Mouse (Mus musculus) left cerebral cortex, adult 6 months (tissue): ENCODE results near the gene Cd37. TPM values are rescaled to one million over a fixed set of nuclear protein-coding genes. Genes with fewer than 3 reads are reported as not detected.

Source experiments
- long read RNA-seq, 2 experiments: library from polyadenylated mRNA; unstranded; transcript quantifications; one replicate each; pipeline ENCODE4 v2.0.0; 2019 to 2020
- polyA plus RNA-seq: library from polyadenylated mRNA; unstranded; fragments of <200 nt; fragmentation: Nextera tagmentation; gene quantifications from 2 replicates; pipeline ENCODE4 v1.2.3, GENCODE M21; 2021

Cd37 gene
- polyA plus RNA-seq: 9.9 and 10.6 TPM in 2 replicates
- long read RNA-seq, experiment 1, transcript Cd37-204 (6 exons, 2,541 nt): major isoform, 6 of 16 reads
- long read RNA-seq, experiment 1, transcript Cd37-202 (8 exons, 1,227 nt): major isoform, 6 of 16 reads
- long read RNA-seq, experiment 1, partial matches to known transcripts: 1 of 16 reads
- long read RNA-seq, experiment 1, other reads (novel, unspliced or antisense): 1 of 16 reads
- long read RNA-seq, experiment 2, partial matches to known transcripts: 1 of 5 reads
- long read RNA-seq, experiment 2, other reads (novel, unspliced or antisense): 0 of 5 reads

GRCm38 (mm10) chr7:45238723-45239496 lies at the start of gene Cd37:
TSS of gene Cd37 (minus strand) at chr7:45239115.

DNA sequence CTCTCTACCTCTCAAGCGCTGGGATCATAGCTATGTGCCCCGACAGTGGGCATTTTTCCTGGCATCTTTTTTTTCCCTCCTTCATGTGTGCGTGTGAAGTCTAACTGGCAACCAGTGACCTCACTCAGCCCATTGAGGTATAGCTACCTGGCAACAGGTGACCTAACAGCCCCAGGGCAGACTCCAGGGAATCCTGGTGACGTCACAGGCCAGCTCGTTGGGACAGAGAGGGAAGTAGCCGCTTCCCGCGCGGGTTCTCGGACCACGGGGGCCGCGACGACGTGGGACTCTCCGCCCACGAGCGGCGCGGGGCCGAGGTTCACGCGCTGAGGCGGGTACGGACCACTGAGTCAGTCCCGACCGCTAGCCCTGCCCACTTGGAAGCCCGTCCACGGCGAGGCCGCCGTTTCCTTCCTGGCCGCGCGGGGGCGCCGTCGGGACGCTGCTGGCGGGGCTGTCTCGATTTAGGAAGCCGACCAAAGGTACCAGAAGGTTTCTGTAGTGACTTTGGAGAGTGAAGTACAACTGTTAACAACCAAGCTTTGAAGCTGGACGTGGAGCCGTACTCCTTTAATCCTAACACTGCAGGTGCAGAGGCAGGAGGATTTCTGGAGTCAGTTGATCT lies 38.3 kb upstream of the Cd37 start, which contains the start of gene Slc6a21:
TSS of gene Slc6a21 (plus strand) at position 378 of the 625 bp plus-strand sequence.

DNA sequence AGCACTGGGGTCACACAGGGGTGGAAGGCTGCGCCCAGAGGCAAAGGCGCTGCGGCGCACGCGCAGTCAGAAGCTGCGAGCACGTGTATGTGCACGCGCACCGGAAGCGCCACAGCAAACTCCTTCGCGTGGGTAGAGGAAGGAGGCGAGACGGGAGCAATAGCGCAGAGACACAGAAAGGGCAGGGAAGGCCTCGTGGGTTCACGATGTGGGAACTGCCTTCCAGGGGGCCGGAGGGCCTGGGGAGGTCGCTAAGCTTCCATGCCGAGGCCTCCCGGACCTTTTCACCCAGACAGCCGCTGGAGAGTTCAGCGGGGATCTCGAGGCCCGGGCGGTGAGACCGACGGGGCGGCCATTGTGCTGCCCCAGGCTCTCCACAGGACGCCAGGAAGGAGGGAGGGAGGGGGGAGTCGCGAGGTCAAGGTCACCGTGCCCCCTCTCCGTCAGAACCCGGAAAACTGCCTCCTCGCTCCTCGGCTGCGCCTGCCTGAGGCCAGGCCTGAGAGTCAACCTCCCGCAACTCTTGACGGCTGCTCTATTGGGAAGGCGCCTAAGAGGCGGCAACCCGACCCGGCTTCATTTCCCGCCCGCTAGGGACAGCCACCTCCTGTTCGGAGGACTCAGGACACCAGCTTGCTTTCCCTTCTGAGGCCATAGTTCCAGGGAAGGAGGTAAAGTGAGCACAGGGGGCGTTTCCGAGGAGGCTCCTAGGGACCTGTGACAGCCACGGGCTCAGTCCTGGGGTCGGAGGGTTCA lies 1.9 kb upstream of the Cd37 start, which contains the start of gene Slc6a16:
TSS of gene Slc6a16 (plus strand) at position 453 of the 756 bp plus-strand sequence.

DNA sequence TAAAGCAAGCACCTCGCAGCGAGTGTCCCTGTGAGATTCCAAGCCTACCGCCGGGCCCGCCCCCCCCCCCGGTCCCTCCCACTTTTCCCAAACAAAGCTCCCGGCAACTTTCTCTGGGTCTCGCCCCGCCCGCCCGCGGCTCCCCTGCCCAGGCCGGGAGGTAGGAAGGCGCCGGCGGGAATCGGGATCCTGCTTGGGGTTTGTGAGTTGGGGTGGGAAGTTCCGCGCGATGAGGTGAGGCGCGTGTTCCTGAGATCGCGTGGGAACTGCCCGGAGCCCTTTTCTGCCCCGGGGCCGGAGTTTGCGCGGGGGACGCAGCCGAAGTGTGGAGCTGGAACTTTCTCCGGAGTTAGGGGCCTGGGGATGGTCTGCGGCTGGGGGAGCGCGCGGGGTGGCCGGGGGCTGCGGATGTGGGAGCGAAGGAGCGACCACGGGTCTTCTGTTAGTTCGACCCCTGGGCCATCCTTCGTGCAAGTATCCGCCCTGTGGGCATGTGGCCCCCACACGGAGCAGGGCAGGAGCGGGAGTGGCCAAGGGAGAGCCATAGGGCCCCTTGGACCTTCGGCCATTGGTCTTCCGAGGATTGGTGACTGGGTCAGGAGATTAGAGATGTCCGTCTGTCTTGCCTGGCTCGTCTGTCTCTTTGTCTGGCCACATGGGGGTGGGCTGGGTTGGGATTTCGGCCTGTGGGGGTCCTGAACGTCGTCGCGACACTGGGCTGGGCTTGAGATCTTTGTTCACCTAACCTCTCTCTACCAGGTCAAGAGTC lies 23.1 kb downstream of the Cd37 start, which contains the start of gene Tead2:
TSS of gene Tead2 (plus strand) at position 81 of the 769 bp plus-strand sequence.

DNA sequence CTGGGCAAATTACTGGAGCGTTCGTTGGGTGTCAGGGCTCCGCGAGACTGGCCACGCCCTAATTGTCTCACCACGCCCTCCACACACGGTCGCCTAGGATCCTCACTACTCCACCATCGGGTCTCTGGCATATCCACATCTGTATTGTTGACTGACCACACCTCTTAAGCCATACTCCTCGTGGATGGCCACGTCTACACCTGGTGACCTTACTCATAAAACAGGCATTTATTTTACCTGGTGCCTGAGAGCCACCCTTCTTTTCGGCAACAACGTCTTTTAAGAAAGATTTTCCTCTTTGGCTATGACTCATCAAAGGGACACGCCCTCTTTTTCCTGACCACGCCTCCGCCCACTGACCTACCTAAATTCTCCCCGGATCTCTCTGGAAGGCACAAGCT lies 27.1 kb downstream of the Cd37 start, which contains the start of gene Dkkl1:
TSS of gene Dkkl1 (minus strand) at position 297 of the 401 bp plus-strand sequence.

DNA sequence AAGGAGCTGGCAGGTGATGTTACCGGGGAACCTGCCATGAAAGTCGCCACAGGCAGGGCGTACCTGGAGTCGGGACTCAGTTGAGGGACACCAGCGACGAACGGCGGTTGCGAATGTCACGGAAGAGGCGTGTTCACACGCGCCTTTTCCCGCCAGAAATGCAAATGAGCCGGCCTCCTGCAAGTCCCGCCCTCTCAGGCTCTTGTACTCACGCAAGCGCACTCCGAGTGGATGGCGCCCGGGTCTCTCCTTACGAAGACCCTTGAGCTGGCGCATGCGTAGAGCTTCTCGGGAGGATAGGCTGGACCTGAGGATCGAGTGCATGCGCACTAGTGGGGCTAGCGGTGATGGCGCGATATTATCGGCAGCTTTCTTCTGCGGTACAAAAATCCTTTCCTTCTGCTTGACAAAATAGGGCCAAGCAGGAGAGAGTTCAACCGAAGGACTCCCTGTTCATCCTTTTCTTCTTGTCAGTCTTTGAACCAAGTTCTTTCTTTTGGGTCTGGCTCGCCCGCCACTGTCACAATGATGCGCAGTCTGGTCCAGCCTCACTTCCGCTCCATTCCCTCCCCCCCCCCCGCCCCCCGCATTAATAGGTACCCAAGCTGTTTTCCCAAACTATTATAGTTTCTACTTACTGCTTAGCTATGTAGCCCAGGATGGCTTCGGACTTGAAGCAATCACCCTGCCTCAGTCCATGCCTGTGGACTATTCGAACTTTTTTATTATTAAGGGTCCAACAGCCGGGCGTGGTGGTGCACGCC lies 34.4 kb downstream of the Cd37 start, which contains the start of gene Ccdc155:
TSS of gene Ccdc155 (minus strand) at position 513 of the 764 bp plus-strand sequence.

Other genes with a start within 250 kb of the Cd37 start
- 11.6 and 14.6 TPM in 2 replicates for gene Irf3, start 241.5 kb downstream of the Cd37 start, polyA plus RNA-seq
- 2.0 and 2.6 TPM in 2 replicates for gene Bcl2l12, start 240.4 kb downstream of the Cd37 start, polyA plus RNA-seq
- 61.4 and 61.9 TPM in 2 replicates for gene Scaf1, start 222.8 kb downstream of the Cd37 start, polyA plus RNA-seq
- gene Rras, start 221.2 kb downstream of the Cd37 start, polyA plus RNA-seq: 5.0 and 5.8 TPM in 2 replicates
- gene Prr12, start 186.2 kb downstream of the Cd37 start, polyA plus RNA-seq: 3.6 and 6.1 TPM in 2 replicates
- gene Nosip, start 176.7 kb downstream of the Cd37 start, polyA plus RNA-seq: 36.5 and 47.8 TPM in 2 replicates
- gene Prrg2, start 176.4 kb downstream of the Cd37 start, polyA plus RNA-seq: 11.7 and 12.1 TPM in 2 replicates
- gene Rcn3, start 146.9 kb downstream of the Cd37 start, polyA plus RNA-seq: 9.5 and 14.4 TPM in 2 replicates
- 26.0 and 28.5 TPM in 2 replicates for gene Fcgrt, start 135.3 kb downstream of the Cd37 start, polyA plus RNA-seq
- 1,227 and 1,374 TPM in 2 replicates for gene Rps11, start 114.7 kb downstream of the Cd37 start, polyA plus RNA-seq
- 2,046 and 2,172 TPM in 2 replicates for gene Rpl13a, start 110.4 kb downstream of the Cd37 start, polyA plus RNA-seq
- gene Gm45713, start 102.9 kb downstream of the Cd37 start, polyA plus RNA-seq: 0.14 TPM in 1 of 2 replicates, not detected in the other
- 0.70 and 0.99 TPM in 2 replicates for gene Flt3l, start 102.7 kb downstream of the Cd37 start, polyA plus RNA-seq
- 37.8 and 48.3 TPM in 2 replicates for gene Pih1d1, start 84.8 kb downstream of the Cd37 start, polyA plus RNA-seq
- gene Aldh16a1, start 84.5 kb downstream of the Cd37 start, polyA plus RNA-seq: 4.8 TPM in 2 replicates
- 45.6 and 104 TPM in 2 replicates for gene Slc17a7, start 75.2 kb downstream of the Cd37 start, polyA plus RNA-seq
- gene Gfy, start 59.5 kb downstream of the Cd37 start, polyA plus RNA-seq: 0.05 TPM in 1 of 2 replicates, not detected in the other
- not detected in 2 replicates for gene Pth2, start 58.1 kb downstream of the Cd37 start, polyA plus RNA-seq
- 3.6 and 4.4 TPM in 2 replicates for gene Ccdc155, start 34.2 kb downstream of the Cd37 start, polyA plus RNA-seq
- 41.8 and 55.2 TPM in 2 replicates for gene Dkkl1, start 27.0 kb downstream of the Cd37 start, polyA plus RNA-seq
- 0.40 and 2.1 TPM in 2 replicates for gene Tead2, start 23.4 kb downstream of the Cd37 start, polyA plus RNA-seq
- gene Slc6a16, start 2.0 kb upstream of the Cd37 start, polyA plus RNA-seq: 1.1 and 1.6 TPM in 2 replicates
- not detected in 2 replicates for gene Slc6a21, start 38.4 kb upstream of the Cd37 start, polyA plus RNA-seq
- gene Trpm4, start 94.7 kb upstream of the Cd37 start, polyA plus RNA-seq: 9.2 and 15.2 TPM in 2 replicates
- gene Hrc, start 96.2 kb upstream of the Cd37 start, polyA plus RNA-seq: 0.05 and 0.11 TPM in 2 replicates
- 11.0 and 32.9 TPM in 2 replicates for gene Ppfia3, start 127.9 kb upstream of the Cd37 start, polyA plus RNA-seq
- gene Lin7b, start 131.5 kb upstream of the Cd37 start, polyA plus RNA-seq: 270 and 272 TPM in 2 replicates
- gene Snrnp70, start 156.6 kb upstream of the Cd37 start, polyA plus RNA-seq: 34.4 and 37.7 TPM in 2 replicates
- gene Kcna7, start 166.5 kb upstream of the Cd37 start, polyA plus RNA-seq: not detected in 2 replicates
- gene Ntf5, start 174.6 kb upstream of the Cd37 start, polyA plus RNA-seq: 0.10 TPM in 1 of 2 replicates, not detected in the other
- 0.19 TPM in 1 of 2 replicates, not detected in the other for gene Lhb, start 181.7 kb upstream of the Cd37 start, polyA plus RNA-seq
- 8.9 and 9.1 TPM in 2 replicates for gene Gys1, start 195.7 kb upstream of the Cd37 start, polyA plus RNA-seq
- 34.4 and 45.9 TPM in 2 replicates for gene Ruvbl2, start 199.0 kb upstream of the Cd37 start, polyA plus RNA-seq
- 1,322 and 1,591 TPM in 2 replicates for gene Ftl1, start 220.8 kb upstream of the Cd37 start, polyA plus RNA-seq
- 94.9 and 121 TPM in 2 replicates for gene Bax, start 227.8 kb upstream of the Cd37 start, polyA plus RNA-seq
- 0.08 and 0.17 TPM in 2 replicates for gene Tulp2, start 242.8 kb upstream of the Cd37 start, polyA plus RNA-seq
- gene Gm45808, start 247.7 kb upstream of the Cd37 start, polyA plus RNA-seq: not detected in 2 replicates
- 3.8 TPM in 2 replicates for gene Dhdh, start 249.7 kb upstream of the Cd37 start, polyA plus RNA-seq